Mouse (Mus musculus): Measurements from ENCODE around the gene Hist1h2ag. TPM values are rescaled to one million over a fixed set of nuclear protein-coding genes. Genes with fewer than 3 reads are reported as not detected.

Gene Hist1h2ag
- polyA plus RNA-seq, 1 experiment from 2014 or later: 9.4 TPM

DNA sequence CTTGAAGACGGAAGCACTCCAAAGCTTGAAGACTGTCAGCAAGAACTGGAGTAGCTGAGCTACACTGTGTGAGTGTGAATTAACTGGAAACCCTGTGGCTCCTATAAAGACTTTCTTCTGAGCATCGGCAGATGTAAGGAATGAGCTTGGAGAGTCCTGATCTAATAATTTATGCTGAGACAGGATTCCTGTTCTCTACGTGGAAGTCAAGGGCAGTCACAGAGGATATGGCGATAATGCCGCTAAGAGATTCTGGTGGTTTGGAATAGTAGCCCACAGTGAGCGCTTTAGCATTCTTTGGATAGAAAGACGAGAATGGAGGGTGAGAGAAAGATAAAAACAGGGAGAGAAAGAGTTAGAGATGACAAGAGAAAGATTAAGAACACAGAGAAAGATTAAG lies 34.9 kb downstream of the Hist1h2ag start:
- H3K27me3 ChIP-seq (ENCODE audit: control insufficient read depth, insufficient read depth, low read length): peaks cover 95% of the 10 kb centered on the region
- no peak overlapping the region for H3K4me2 ChIP-seq (ENCODE audit: low read length)
- H3K36me3 ChIP-seq (ENCODE audit: control insufficient read depth, insufficient read depth, low read length): no peaks in the 10 kb centered on the region
- peaks cover 15% of the 10 kb centered on the region; the same call in 1 of the 2 replicates for H3K4me1 ChIP-seq (ENCODE audit: control insufficient read depth, insufficient read depth, low read length)
- H3K27ac ChIP-seq (replicated peaks; ENCODE audit: low read depth, low read length): no peak overlapping the region
- no peaks in the 10 kb centered on the region for H3K9me3 ChIP-seq (ENCODE audit: control insufficient read depth, low read length)
- no peak overlapping the region for H3K9ac ChIP-seq (replicated peaks; ENCODE audit: low read length)
- H3K4me3 ChIP-seq (replicated peaks; ENCODE audit: low read depth, low read length): no peak overlapping the region
- no peak for ATAC-seq (ENCODE audit: low FRiP score, low TSS enrichment)
- no peak for DNase-seq
- WGBS: 57% methylated on average over 7 of the region's 7 CpGs

DNA sequence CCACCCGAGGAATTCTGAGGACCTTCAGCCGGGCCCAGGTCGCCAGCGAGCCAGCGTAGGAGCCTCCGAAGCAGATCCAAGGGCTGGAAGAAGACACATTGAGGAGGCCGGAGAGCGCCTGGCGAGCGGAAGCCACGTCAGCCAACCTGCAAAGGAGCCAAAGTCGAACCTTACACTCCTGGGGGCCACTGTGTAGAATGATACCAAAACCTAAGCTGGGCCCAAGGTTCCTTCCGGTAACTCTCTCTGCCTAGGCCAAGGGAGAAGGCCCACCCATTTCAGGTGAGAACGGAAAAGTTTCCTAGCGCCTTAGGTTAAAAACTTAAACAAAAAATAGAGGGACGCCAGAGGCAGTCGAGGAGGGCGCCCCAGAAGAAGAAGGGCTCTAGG lies 35.6 kb downstream of the Hist1h2ag start:
- 2% methylated on average over 18 of the region's 18 CpGs for WGBS
- Histone ChIP-seq H3K27me3 (ENCODE audit: control insufficient read depth, insufficient read depth, low read length) (peaks cover 95% of the 10 kb centered on the region), H3K36me3 (ENCODE audit: control insufficient read depth, insufficient read depth, low read length) (no peaks in the 10 kb centered on the region), H3K27ac (replicated peaks; ENCODE audit: low read depth, low read length) (no peak overlapping the region), H3K4me1 (ENCODE audit: control insufficient read depth, insufficient read depth, low read length) (peaks cover 15% of the 10 kb centered on the region; the same call in 1 of the 2 replicates), H3K4me3 (replicated peaks; ENCODE audit: low read depth, low read length) (peak overlapping the region; percentile 36), H3K9me3 (ENCODE audit: control insufficient read depth, low read length) (no peaks in the 10 kb centered on the region), H3K9ac (replicated peaks; ENCODE audit: low read length) (no peak overlapping the region), H3K4me2 (ENCODE audit: low read length) (peak overlapping the region; percentile 73)
- no peak for DNase-seq
- no peak for ATAC-seq (ENCODE audit: low FRiP score, low TSS enrichment)

DNA sequence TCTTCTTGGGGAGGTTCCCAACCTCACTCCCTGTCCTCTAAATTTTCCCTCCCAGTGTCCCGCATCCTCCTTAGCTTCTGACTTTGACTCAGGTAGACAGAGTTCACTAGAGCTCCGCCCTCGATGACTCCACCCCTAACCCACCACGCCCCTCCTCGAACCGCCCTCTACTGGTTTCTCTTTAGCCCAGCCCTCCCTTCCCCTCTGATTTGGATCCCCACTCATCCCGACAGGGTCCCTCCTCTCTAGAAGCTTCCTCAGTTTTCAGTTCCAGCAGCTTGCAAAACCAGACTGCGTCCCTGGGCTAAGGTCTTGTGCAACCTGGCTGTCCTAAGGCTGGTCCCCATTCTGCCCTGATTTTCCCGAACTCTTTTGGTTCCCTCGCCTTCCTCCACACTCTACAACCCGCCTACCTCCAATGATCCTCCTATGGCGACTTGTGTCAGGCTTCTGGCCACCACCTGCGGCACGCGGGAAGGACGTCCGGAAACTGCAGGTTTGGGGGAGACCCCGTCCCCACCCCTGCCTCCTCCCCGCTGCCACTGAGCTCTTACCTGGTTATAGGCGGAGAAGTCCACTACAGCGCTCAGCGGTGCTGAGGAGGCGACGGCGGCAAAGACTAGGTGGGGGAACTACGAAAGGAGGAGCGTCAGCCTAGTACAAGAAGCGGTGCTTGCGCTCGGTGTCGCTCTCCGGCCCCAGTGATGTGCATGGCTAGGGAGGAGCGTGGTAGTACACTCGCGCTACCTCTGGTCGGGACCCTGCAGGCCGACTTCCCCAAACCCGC lies 36.2 kb downstream of the Hist1h2ag start:
- peak overlapping the region; percentile 36 for H3K4me3 ChIP-seq (replicated peaks; ENCODE audit: low read depth, low read length)
- H3K36me3 ChIP-seq (ENCODE audit: control insufficient read depth, insufficient read depth, low read length): no peaks in the 10 kb centered on the region
- H3K9me3 ChIP-seq (ENCODE audit: control insufficient read depth, low read length): no peaks in the 10 kb centered on the region
- ATAC-seq (ENCODE audit: low FRiP score, low TSS enrichment) (peak; percentile 76), DNase-seq (peak; percentile 52)
- peak overlapping the region; percentile 73 for H3K4me2 ChIP-seq (ENCODE audit: low read length)
- H3K27ac ChIP-seq (replicated peaks; ENCODE audit: low read depth, low read length): no peak overlapping the region
- H3K4me1 ChIP-seq (ENCODE audit: control insufficient read depth, insufficient read depth, low read length): peaks cover 15% of the 10 kb centered on the region; the same call in 1 of the 2 replicates
- WGBS: 0% methylated on average over 38 of the region's 38 CpGs
- H3K9ac ChIP-seq (replicated peaks; ENCODE audit: low read length): no peak overlapping the region; the same call in 1 of the 2 replicates
- H3K27me3 ChIP-seq (ENCODE audit: control insufficient read depth, insufficient read depth, low read length): peaks cover 97% of the 10 kb centered on the region

DNA sequence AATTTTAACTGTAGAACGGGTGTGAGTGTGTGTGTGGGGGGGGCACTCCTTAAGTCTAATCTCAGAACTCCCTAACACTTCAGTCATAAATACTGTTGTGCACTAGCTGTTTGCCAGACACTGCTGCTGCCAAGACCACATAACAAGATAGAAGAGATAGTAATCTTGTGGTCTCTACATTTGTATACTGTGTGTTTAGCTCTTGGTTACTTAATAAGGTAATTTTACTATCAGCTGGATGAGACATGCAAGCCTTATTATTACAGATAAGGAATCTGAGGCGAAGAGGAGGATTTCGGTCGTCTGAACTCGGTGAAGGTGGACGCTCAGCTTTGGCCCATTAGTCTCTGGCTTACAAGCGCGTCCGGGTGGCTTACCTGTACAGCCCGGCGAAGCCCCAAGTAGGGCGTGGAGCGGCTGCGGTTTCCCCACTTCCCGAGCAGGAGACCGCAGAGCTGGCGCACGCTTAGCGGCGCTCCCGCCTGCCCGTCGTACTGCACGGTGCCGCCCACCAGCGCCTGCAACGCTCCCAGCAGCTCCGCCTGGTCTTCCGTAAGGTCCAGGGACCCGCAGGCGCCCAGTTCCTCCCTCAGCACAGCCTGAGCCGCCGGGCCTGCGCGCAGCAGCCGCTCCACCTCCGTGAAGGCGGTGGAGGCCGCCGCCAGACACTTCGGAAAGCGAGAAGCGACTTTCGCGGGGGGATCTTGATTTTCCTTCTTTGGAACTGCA lies 37.0 kb downstream of the Hist1h2ag start:
- Histone ChIP-seq H3K9me3 (ENCODE audit: control insufficient read depth, low read length) (no peaks in the 10 kb centered on the region), H3K27ac (replicated peaks; ENCODE audit: low read depth, low read length) (no peak overlapping the region), H3K4me2 (ENCODE audit: low read length) (peak overlapping the region; percentile 73), H3K4me3 (replicated peaks; ENCODE audit: low read depth, low read length) (peak overlapping the region; percentile 36), H3K27me3 (ENCODE audit: control insufficient read depth, insufficient read depth, low read length) (peaks cover 100% of the 10 kb centered on the region), H3K9ac (replicated peaks; ENCODE audit: low read length) (peak overlapping the region; percentile 40; the same call in 1 of the 2 replicates), H3K36me3 (ENCODE audit: control insufficient read depth, insufficient read depth, low read length) (no peaks in the 10 kb centered on the region), H3K4me1 (ENCODE audit: control insufficient read depth, insufficient read depth, low read length) (peaks cover 15% of the 10 kb centered on the region; the same call in 1 of the 2 replicates)
- WGBS: under 1% methylated on average over 45 of the region's 45 CpGs
- DNase-seq (peak; percentile 65), ATAC-seq (ENCODE audit: low FRiP score, low TSS enrichment) (peak; percentile 67; the same call in 1 of the 2 replicates)

DNA sequence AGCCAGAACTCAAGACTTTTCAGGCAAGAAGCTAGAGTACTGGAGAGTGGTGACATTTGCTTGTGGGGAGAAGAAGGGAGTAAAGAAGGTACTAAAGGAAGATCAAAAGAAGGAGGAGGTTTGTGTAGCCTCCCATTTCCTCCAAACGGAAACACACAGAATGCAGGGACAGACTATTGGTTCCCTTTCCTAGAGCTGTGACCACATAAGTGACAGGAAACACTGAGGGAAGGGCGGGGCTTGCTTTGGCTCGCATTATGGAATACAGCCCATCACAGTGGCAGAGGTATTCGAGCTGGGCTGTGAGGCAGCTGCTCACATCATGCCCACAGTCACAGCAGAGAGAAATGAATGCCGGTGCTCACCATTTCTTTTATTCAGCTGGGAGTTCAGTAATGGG lies 40.9 kb downstream of the Hist1h2ag start:
- no peak for ATAC-seq (ENCODE audit: low FRiP score, low TSS enrichment)
- WGBS: 34% methylated on average over 5 of the region's 5 CpGs

DNA sequence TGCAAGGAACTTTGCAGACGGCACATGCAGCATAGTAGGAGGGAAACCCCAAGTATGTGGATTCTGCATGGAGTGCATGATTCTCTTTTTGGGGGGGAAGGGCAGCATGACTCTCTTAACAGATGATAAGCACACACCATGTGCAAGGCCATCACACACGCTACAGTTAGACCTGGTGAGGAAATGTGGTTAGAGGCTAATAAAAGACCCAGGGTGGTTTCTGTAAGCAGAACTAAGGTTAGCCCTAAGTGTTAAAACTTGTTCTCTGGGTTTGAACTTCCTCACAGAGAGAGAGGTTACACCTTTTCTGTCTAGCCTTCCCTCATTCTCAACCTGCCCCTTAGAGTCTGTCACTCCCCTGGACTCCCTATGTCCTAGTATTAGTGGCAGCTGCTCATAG lies 41.4 kb downstream of the Hist1h2ag start:
- Histone ChIP-seq H3K9me3 (ENCODE audit: control insufficient read depth, low read length) (no peaks in the 10 kb centered on the region), H3K4me1 (ENCODE audit: control insufficient read depth, insufficient read depth, low read length) (0 out of 2 replicates have a peak, but pooled peaks cover 9% of the 10 kb centered on the region), H3K9ac (replicated peaks; ENCODE audit: low read length) (no peak overlapping the region), H3K36me3 (ENCODE audit: control insufficient read depth, insufficient read depth, low read length) (no peaks in the 10 kb centered on the region), H3K4me2 (ENCODE audit: low read length) (no peak overlapping the region), H3K27me3 (ENCODE audit: control insufficient read depth, insufficient read depth, low read length) (peaks cover 99% of the 10 kb centered on the region), H3K27ac (replicated peaks; ENCODE audit: low read depth, low read length) (no peak overlapping the region), H3K4me3 (replicated peaks; ENCODE audit: low read depth, low read length) (no peak overlapping the region)
- ATAC-seq (ENCODE audit: low FRiP score, low TSS enrichment) (no peak), DNase-seq (no peak)
- 68% methylated on average over 2 of the region's 2 CpGs for WGBS

More for the DNA sequence above, 40.9 kb downstream of the Hist1h2ag start:
- DNase-seq: no peak
- Histone ChIP-seq H3K9ac (replicated peaks; ENCODE audit: low read length) (no peak overlapping the region), H3K36me3 (ENCODE audit: control insufficient read depth, insufficient read depth, low read length) (no peaks in the 10 kb centered on the region), H3K4me2 (ENCODE audit: low read length) (no peak overlapping the region), H3K27ac (replicated peaks; ENCODE audit: low read depth, low read length) (no peak overlapping the region), H3K4me1 (ENCODE audit: control insufficient read depth, insufficient read depth, low read length) (peaks cover 14% of the 10 kb centered on the region; the same call in 1 of the 2 replicates), H3K4me3 (replicated peaks; ENCODE audit: low read depth, low read length) (no peak overlapping the region), H3K27me3 (ENCODE audit: control insufficient read depth, insufficient read depth, low read length) (peaks cover 99% of the 10 kb centered on the region), H3K9me3 (ENCODE audit: control insufficient read depth, low read length) (no peaks in the 10 kb centered on the region)

DNA sequence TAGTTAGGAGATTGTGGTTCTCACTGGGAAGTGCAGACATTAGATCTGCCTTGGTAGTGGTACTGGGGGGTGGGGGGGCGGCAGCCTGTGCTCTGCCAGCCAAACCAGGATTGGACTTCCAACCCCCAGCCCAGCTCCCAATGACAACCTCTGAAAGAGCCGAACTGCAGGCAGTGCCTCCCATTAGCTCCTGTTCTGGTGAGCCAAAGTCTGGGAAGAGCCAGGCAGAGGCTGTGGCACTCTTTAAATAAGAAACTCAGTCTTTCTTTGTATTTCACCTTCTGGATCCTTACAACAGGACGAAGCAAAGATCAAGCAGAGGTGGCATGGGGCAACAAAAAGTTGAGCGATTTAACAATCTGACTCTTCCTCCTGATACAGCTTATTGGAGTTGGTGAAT lies 43.6 kb downstream of the Hist1h2ag start:
- Histone ChIP-seq H3K4me2 (ENCODE audit: low read length) (no peak overlapping the region), H3K4me1 (ENCODE audit: control insufficient read depth, insufficient read depth, low read length) (0 out of 2 replicates have a peak, but pooled peaks cover 3% of the 10 kb centered on the region), H3K27ac (replicated peaks; ENCODE audit: low read depth, low read length) (no peak overlapping the region), H3K27me3 (ENCODE audit: control insufficient read depth, insufficient read depth, low read length) (peaks cover 97% of the 10 kb centered on the region), H3K9ac (replicated peaks; ENCODE audit: low read length) (no peak overlapping the region), H3K36me3 (ENCODE audit: control insufficient read depth, insufficient read depth, low read length) (no peaks in the 10 kb centered on the region), H3K9me3 (ENCODE audit: control insufficient read depth, low read length) (no peaks in the 10 kb centered on the region), H3K4me3 (replicated peaks; ENCODE audit: low read depth, low read length) (no peak overlapping the region)
- 30% methylated on average over 4 of the region's 4 CpGs for WGBS
- ATAC-seq (ENCODE audit: low FRiP score, low TSS enrichment) (no peak), DNase-seq (no peak)

DNA sequence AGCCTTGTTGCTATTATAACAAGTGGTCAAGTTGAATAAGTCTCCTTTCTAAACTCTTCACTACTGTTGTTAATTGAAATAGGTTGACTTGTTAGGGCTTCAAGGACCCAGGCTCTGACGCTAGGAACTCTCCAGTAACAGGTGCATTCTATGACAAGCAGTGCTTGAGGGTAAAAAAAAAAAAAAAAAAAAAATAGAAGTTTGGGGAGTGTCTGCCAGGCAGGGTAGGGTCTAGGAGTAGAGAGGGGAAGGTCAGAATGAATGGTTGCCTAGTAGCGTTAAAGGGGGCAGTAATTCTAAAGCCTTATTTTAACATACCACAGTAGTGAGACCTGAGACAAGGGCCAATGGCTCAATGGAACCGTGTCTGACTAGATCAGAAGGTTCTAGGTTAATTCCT lies 44.3 kb downstream of the Hist1h2ag start:
- Histone ChIP-seq H3K27me3 (ENCODE audit: control insufficient read depth, insufficient read depth, low read length) (peaks cover 94% of the 10 kb centered on the region), H3K4me1 (ENCODE audit: control insufficient read depth, insufficient read depth, low read length) (0 out of 2 replicates have a peak, but pooled peaks cover 3% of the 10 kb centered on the region), H3K27ac (replicated peaks; ENCODE audit: low read depth, low read length) (no peak overlapping the region), H3K36me3 (ENCODE audit: control insufficient read depth, insufficient read depth, low read length) (no peaks in the 10 kb centered on the region), H3K4me3 (replicated peaks; ENCODE audit: low read depth, low read length) (no peak overlapping the region), H3K9ac (replicated peaks; ENCODE audit: low read length) (no peak overlapping the region), H3K9me3 (ENCODE audit: control insufficient read depth, low read length) (no peaks in the 10 kb centered on the region), H3K4me2 (ENCODE audit: low read length) (no peak overlapping the region)
- no peak for DNase-seq
- no peak for ATAC-seq (ENCODE audit: low FRiP score, low TSS enrichment)
- WGBS: 21% methylated on average over 3 of the region's 3 CpGs
